Mouse (Mus musculus): Measurements from ENCODE around the gene Hadh.

Hadh gene

DNA sequence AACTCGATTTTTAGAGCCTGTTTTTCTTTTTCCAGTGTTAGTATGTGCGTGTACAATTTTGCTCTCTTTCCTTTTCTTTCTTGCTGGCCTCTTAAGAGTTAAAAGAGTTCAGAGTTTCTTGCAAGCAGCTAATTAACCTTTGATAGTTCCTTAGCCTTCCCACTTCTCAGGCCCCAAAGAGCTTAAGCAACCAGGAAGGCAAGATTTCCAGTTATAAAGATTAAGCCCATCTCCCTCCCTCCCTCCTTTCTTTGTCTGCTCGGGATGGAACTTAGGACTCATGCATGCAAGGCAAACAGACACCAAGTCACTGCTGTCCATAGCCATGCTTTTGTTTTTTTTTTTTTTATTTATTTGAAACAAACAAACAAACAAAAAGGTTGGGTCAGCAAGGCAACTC lies 21.1 kb upstream of the Hadh start:
- ChIA-PET POLR2A (no interaction called here), CTCF (no interaction called here)

DNA sequence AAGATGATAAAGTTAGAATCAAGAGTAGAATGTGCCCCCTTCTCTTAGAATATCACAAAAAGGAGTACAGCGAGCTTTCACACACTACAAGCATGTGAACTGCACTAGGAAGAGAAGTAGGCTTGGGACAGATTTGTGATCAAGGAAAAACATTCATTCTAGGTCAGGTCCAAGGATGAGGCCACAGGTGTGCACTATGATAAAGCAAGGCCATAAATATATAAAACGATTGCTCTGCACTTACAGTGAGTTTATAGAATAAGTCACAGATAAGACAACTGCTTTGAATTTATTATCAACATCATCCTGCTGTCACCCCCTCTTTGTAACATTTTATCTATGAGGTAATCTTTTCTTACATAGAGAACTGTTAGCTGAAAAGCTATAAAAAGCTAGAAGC lies 20.4 kb upstream of the Hadh start:
- CTCF ChIA-PET = no interaction called here

DNA sequence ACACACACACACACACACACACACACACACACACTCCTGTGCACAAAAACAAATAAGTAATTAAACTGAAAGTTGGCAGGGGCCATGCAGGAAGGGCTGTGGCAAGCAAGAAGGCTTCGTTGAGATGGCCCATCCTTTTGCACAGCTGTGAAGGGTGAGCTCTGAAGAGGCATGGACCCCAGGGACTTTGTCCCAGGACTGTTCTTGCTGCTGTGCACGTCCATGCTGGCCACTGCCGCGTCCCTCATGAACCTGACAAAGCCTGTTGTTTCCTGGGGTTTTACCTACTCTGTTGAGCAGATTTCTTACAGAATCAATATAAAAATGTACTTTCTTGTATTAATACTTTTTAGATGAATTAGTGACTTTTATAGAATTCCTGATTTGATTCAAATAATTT lies 20.0 kb upstream of the Hadh start:
- ChIA-PET CTCF (interaction anchor here in 1 of 4 experiments (0.7 kb wide), 1 partner anchor 792 kb away, joined by 3 read pairs; no protein-coding TSS in a partner anchor), POLR2A (interaction anchor here in 1 of 4 experiments (0.5 kb wide), 1 partner anchor 196 kb away, joined by 3 read pairs; no protein-coding TSS in a partner anchor)

More for the DNA sequence above, 20.4 kb upstream of the Hadh start:
- POLR2A ChIA-PET = no interaction called here

DNA sequence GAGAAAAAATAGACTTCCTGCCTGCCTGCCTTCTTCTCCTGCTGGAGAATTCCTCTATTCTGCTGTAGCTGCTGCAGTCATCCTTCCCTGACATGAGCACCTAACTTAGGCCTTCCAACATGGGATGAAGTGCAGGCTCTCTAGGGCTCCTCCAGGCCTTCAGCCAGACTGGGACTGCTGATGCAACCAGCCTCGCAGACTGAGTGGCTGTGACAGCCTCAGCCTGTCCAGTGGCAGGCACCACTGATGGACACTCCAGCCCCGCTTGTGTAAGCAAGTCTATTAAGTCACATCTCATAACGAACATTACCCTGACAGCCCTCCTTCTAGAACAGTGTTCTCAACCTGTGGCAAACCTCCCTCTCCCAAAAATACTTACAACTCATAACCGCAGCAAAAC lies 2.2 kb upstream of the Hadh start:
- ChIA-PET POLR2A (no interaction called here), CTCF (no interaction called here)

DNA sequence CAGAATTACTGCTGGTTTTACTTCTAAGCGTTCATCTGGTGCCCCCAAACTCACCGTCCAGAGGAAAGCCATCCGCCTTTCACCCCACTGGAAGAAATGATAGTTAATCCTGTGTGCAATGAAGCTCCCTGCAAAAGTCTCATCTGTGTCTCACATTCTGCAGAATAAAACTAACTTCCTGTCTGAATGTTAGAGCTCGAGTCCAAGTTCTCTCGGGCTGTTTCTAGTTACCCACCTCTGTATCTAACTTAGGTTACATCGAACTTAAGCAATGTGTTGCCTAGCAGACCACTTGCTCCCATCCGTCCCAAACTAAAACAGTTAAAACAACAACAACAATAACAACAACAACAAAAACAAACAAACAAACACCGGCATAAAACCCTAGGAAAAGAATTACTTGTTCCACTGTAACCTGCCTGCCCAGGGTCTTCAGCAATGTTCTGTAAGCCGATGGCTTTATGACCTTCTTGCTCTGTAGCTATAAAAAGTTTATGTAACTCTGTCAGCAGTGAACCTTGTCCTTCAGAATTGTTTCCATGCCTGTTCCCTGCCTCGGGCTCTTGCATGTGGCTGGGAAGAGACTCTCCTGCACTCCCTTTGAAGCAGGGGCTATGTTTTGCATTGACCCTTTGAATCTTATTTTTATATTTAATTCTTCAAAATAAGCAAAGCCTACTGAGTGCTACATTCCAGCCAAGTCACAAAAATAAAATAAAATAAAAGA lies 636 bp upstream of the Hadh start:
- ChIA-PET POLR2A (interaction anchor here (0.6 to 2.2 kb wide), 31 partner anchors 10 to 1936 kb away, joined by 3 to 18 read pairs (median 3); partner anchors contain the start of genes Papss1 (in 2 of the 4) and Cyp2u1 (in 1 of the 4)), CTCF (interaction anchor here in 3 of 4 experiments (0.6 to 3.2 kb wide), 8 partner anchors 13 to 454 kb away, joined by 3 to 18 read pairs (median 4); partner anchors contain the start of gene Papss1 (in 1 of the 3))

DNA sequence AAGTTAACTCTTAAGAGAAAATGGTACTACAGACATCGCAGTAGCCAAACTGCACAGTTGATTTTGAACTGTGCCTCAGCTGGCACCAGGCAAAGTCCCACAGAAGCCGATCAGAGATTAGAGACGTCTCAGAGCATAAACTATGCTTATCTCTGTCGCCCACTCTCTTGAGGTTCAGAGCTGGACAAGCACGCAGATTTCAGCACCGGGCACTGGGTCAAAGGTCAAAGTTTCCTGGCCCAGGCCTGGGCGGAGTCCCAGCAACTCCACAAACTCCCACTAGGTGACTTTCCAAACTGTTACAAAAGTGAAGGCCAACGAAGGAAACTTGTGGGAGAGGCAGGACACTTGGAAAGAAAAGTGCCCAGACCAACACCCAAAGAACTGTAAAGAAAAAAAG lies 744 bp downstream of the Hadh start:
- POLR2A ChIA-PET = interaction anchor here (0.5 to 2.2 kb wide), 23 partner anchors 8 to 542 kb away, joined by 3 to 18 read pairs (median 4); partner anchors contain the start of gene Papss1 (in 1 of the 4)
- CTCF ChIA-PET = interaction anchor here (0.7 to 3.2 kb wide), 12 partner anchors 9 to 452 kb away, joined by 3 to 18 read pairs (median 4); partner anchors contain the start of gene Papss1 (in 1 of the 4)

DNA sequence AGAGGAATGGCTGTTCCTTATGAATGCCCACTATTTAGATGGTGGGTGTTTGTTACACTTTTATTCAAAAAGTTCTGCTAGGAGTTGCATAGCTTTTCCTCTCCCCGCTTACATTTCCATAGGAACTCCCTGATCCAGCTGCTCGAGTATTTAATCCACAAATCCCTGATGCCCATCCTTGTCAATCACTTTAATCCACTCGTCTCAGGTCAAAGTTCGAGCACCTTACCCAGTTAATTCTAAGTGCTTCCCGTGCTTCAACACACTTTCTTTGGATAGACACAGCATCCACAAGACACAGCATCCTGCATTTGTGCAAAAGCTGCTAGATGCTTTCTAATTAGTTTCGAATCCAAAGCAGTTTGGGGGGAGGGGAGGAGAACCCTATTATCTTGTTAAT lies 1.5 kb downstream of the Hadh start:
- CTCF ChIA-PET = interaction anchor here in 3 of 4 experiments (0.6 to 3.2 kb wide), 5 partner anchors 15 to 390 kb away, joined by 3 to 18 read pairs (median 3); no protein-coding TSS in a partner anchor
- POLR2A ChIA-PET = interaction anchor here (0.7 to 1.9 kb wide), 7 partner anchors 11 to 251 kb away, joined by 3 to 7 read pairs (median 5); no protein-coding TSS in a partner anchor

DNA sequence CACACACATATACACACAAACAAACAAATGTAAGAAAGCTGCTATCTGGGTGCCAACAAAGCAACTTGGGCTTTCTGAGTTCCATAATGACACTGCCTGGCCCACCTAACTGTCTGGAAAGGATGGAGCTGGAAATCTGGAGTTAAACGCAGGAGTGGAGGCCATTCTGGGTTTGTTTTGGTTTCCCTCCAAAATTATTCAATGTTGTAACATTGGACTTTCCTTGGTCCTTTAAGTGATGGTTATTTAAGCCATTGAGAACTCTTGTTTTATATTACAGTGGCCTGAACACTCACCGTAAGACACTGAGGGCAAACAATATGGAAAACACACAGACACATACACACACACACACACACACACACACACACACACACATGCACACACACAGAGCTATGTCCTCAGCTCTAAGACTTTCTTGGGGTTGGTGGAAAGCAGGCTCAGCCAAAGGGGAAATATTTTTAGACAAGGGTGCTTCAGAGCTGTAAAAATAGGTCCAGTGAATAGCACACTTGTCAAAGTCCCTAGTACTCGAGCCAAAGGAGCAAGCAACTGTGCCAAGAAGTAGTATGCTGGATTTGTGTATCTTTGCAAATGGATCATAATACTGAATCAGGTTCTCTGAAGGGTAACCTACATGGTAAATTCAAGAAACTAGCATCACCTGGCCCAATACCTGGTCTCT lies 5.4 kb downstream of the Hadh start:
- POLR2A ChIA-PET = interaction anchor here in 2 of 4 experiments (0.6 kb wide), 2 partner anchors 19 to 541 kb away, joined by 4 to 5 read pairs; no protein-coding TSS in a partner anchor

DNA sequence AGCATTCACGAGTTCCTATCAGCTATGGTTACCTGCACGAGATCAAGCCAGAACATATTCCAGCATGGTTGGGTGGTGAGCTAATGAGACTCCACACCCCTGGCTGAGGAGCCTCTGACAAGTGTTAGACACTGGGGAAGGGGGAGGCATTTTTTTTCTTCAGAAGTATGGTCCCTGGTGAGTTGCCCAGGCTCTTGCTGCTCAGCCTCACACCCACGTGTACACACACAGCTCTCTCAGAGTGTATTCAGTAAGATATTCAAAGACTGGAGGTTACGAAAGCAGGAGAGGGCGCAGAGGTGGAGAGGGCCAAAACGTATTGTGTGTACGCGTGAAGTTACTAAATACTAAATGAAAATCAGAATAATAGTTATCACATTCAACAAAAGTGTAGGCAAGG lies 6.4 kb downstream of the Hadh start:
- ChIA-PET CTCF (no interaction called here), POLR2A (no interaction called here)

More for the DNA sequence above, 5.4 kb downstream of the Hadh start:
- CTCF ChIA-PET = no interaction called here

DNA sequence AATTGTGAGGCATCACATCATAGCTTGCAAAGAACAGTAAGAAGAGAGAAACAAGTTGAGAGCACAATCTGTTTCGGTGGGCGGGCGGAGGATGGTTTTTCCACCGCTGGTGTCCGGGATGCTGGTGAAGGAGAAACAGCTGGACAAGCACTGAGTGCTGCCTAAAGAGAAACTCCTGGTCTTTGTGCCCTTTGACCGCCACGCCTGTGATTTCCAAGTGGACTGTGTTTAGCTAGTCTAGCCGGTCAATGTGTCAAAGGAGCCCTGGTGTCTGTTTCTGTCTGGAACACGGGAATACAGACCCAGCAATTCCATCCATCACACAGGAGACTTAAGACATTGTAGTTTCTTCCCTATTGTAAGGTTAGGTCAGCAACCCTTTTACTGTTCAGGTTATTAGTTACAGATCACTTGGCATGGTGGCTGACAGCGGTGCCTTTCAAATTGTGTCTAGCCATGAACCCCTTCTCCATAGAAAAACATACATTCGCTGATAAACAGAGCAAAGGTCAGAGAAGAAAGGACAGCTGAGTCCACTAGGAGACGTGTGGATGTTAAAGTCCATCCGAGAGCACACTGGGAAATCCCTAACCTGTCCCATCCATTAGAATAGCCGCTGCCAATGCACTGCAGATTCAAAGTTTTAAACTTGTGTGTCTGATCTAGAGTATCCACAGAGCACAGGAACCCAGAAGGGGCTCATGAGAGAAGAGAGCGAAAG lies 8.0 kb downstream of the Hadh start:
- CTCF ChIA-PET = interaction anchor here in 2 of 4 experiments (0.6 to 0.7 kb wide), 2 partner anchors 59 to 69 kb away, joined by 3 to 5 read pairs; no protein-coding TSS in a partner anchor
- POLR2A ChIA-PET = interaction anchor here in 1 of 4 experiments (1.1 kb wide), 1 partner anchor 8 kb away, joined by 5 read pairs; the partner anchor contains the start of gene Hadh

DNA sequence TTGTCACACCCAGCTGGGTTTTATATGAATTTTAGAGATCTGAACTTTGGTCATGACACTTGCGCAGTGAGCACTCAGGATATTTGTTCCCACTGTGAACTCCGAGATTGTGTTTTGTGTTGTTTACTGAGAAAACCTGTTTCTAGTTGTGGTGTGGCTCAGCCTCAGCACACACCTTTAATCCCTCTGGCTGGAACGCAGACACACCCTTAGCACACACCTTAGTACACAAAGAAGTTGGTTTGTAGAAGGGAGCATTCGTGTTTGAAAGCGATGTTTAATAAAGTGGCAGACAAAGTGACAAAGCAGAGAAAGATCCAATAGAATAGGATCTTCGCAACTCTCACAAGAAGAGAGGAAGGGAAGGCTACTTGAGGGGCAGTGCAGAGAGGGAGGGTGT lies 11.5 kb downstream of the Hadh start:
- POLR2A ChIA-PET = interaction anchor here in 3 of 4 experiments (1.1 to 1.3 kb wide), 3 partner anchors 9 to 11 kb away, joined by 4 to 7 read pairs (median 4); no protein-coding TSS in a partner anchor
- CTCF ChIA-PET = no interaction called here

DNA sequence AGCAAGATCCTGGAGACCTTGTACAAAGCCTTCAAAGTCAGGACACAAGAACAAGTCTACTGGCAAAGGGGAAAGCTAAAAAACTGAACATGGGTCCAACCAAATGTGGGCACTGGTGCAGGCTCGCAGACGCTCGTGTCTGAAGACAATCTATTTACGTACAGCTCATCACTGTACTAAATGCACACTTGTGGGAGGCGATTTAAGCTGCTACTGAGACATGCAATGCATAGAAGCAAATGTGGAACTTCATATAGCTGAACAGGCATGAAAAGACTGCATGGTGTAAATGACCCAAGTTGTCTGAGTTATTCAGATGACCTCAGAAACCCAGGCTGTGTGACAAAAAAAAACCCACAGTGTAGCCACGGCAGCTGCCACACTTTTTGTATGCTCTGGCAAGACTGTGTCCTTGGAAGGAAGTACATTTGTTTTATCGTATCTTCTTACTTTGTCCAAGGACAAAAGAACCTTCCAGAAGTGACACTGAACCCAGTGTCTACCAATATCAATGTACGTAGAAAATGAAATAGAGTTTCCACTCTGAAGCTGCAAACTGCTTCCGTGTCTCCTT lies 12.4 kb downstream of the Hadh start:
- ChIA-PET POLR2A (interaction anchor here (1.1 to 1.7 kb wide), 6 partner anchors 8 to 13 kb away, joined by 3 to 7 read pairs (median 4); partner anchors contain the start of gene Hadh (in 1 of the 4)), CTCF (interaction anchor here in 1 of 4 experiments (0.6 kb wide), 1 partner anchor 12 kb away, joined by 4 read pairs; the partner anchor contains the start of gene Hadh)

DNA sequence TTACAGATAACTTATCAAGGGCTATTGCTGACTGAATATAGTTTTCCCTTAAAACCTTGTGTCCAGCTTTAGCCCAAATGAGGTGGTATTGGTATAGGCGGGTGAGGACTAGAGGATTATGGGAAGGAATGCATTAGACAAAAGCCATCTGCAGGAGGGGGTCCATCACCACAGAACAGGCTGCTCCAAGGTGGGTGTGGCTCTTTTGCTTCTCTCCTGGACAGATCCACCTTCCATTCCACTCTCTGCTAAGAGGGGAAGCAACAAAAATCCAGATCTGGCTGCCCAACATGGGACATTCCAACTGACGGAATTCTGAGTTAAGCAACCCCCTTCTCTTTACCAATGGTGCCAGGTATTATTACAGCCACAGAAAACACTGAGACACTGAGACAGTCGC lies 13.0 kb downstream of the Hadh start:
- CTCF ChIA-PET = no interaction called here
- POLR2A ChIA-PET = interaction anchor here in 3 of 4 experiments (0.9 to 1.7 kb wide), 5 partner anchors 11 to 13 kb away, joined by 3 to 5 read pairs (median 4); partner anchors contain the start of gene Hadh (in 1 of the 3)

DNA sequence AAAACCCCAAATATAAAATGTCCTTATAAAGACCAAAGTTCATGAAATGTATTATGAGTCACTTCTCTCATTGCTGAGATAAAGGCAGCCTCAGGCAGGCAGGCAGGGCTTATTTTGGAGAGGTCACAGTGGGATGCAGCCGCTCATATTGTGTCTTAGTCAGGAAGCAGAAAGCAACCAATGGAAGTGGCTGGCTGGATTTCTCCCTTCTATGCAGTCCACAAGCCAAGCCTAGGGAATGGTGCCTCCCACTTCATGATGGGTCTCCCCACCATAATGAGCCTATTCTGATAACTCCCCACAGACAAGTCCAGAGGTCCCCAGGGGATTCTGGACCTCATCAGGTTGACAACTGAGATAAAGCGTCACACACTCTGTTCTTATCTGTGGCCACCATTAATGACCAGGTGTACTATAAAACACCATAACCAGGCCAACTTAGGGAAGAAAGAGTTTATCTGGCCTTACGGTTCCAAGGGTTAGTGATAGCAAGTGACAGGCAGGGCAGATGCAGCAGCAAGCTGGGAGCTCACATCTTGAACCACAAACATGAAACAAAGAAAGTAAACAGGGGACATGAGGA lies 16.4 kb downstream of the Hadh start:
- CTCF ChIA-PET = interaction anchor here in 1 of 4 experiments (0.6 kb wide), 1 partner anchor 263 kb away, joined by 3 read pairs; no protein-coding TSS in a partner anchor
- POLR2A ChIA-PET = no interaction called here

DNA sequence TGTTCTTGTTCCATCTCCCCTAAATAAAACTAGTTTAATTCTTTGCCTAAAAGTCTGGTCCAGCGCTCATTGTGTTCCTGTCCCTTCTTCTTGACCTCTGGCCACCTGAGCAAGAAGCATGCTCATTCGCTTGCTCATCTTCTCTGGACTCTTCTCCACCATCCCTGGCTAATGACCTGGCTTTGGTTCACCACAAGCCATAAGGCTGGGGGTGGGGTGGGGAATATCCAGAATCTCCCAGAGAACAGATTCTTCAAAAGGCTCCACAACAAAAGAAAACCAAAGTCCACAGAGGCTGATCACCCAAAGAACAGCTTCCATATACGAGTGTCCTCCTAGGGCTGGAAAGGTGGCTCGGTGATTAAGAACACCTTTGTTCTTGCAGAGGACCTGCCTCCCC lies 16.9 kb downstream of the Hadh start:
- CTCF ChIA-PET = interaction anchor here in 2 of 4 experiments (0.6 to 1.1 kb wide), 3 partner anchors 9 to 263 kb away, joined by 3 to 10 read pairs (median 3); no protein-coding TSS in a partner anchor
- POLR2A ChIA-PET = no interaction called here

DNA sequence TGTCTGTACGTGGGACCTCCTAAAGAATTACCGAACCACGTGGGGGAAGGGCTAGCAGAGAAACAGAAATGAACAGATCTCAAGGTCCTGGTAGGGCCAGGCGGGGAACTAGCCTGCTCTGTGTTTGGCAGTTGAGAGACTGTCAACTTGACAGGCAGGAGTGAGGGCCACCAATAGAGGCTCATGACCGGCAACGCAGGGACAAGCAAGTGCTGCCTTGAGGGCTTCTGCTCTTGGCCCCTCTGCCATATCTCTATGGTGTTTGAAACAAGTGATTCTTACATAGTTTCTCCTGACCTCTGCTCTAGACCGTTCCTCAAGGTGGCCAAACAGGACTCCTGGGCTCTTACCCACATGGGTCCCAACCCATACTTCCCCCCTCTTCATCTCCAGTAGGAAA lies 20.3 kb downstream of the Hadh start:
- ChIA-PET POLR2A (interaction anchor here in 3 of 4 experiments (0.5 to 1.6 kb wide), 5 partner anchors 8 to 26 kb away, joined by 3 to 4 read pairs (median 3); partner anchors contain the start of gene Hadh (in 2 of the 3)), CTCF (interaction anchor here in 1 of 4 experiments (0.6 kb wide), 1 partner anchor 643 kb away, joined by 3 read pairs; no protein-coding TSS in a partner anchor)

DNA sequence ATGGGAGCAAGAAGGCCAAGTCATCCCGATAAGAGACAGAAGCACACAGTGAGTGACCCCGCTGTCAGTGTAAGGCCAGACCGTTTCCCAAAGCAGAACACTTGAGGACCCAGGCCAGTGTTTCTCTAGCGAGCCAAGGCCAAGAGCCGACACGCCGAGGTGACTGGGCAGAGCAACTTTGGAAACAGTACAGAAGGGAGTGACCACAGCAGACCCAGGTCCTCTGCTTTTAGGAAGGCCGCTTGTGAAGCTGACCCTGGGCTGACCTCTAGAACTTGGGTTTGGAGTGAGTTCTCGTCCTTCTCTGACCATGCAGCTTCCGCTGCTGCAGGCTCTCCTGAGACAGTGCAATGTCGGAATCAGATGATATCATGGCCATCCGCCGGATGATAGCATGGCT lies 20.9 kb downstream of the Hadh start:
- ChIA-PET POLR2A (interaction anchor here in 3 of 4 experiments (0.8 to 1.6 kb wide), 4 partner anchors 9 to 21 kb away, joined by 3 to 4 read pairs (median 4); partner anchors contain the start of gene Hadh (in 2 of the 3)), CTCF (interaction anchor here in 2 of 4 experiments (0.5 to 1.3 kb wide), 3 partner anchors 13 to 643 kb away, joined by 3 to 7 read pairs (median 4); partner anchors contain the start of gene Lef1 (in 1 of the 2))

Measured in embryonic stem cell, embryonic (primary cell).